Mouse (Mus musculus) thymus, adult 2 months (tissue): ENCODE measurements around the gene Slc12a8. TPM values are rescaled to one million over a fixed set of nuclear protein-coding genes. Genes with fewer than 3 reads are reported as not detected.

ENCODE experiments used
- DNase-seq: peaks from one replicate; pipeline ENCODE4 v3.0.0; 2021
- H3K27ac ChIP-seq: fragments of 200-500 bp; 2 replicates; pipeline ENCODE4 v1.5.1; 2012; ENCODE audit warnings: low read length, control low read depth; ENCODE audit not compliant: control insufficient read depth, insufficient read depth
- H3K27me3 ChIP-seq: fragments of 200-500 bp; 2 replicates; pipeline ENCODE4 v1.6.1; 2012; ENCODE audit warnings: mild to moderate bottlenecking, low read length, moderate library complexity, mixed read lengths; ENCODE audit not compliant: control insufficient read depth, insufficient read depth
- H3K36me3 ChIP-seq: fragments of 200-500 bp; 2 replicates; pipeline ENCODE4 v1.6.1; 2012; ENCODE audit warnings: mild to moderate bottlenecking, low read length, moderate library complexity; ENCODE audit not compliant: control insufficient read depth, insufficient read depth
- H3K4me1 ChIP-seq: fragments of 200-500 bp; replicated peaks from 2 replicates; pipeline ENCODE4 v1.6.1; 2012; ENCODE audit warnings: low read length; ENCODE audit not compliant: control insufficient read depth, insufficient read depth
- H3K4me3 ChIP-seq: fragments of 200-500 bp; 2 replicates; pipeline ENCODE4 v1.5.1; 2012; ENCODE audit warnings: mild to moderate bottlenecking, low read length, control low read depth, moderate library complexity; ENCODE audit not compliant: control insufficient read depth, insufficient read depth
- CTCF ChIP-seq: fragments of 200-500 bp; IDR thresholded peaks from 2 replicates; pipeline ENCODE4 v1.5.1; 2012; ENCODE audit warnings: mild to moderate bottlenecking, control low read depth, low read length, moderate library complexity, borderline replicate concordance; ENCODE audit not compliant: control insufficient read depth, poor library complexity, insufficient read depth; ENCODE audit errors: extremely low read depth
- POLR2A ChIP-seq: fragments of 200-500 bp; IDR thresholded peaks from 2 replicates; pipeline ENCODE4 v1.6.1; 2012; ENCODE audit warnings: mild to moderate bottlenecking, low read length, control low read depth, moderate library complexity; ENCODE audit not compliant: control insufficient read depth, poor library complexity, insufficient read depth; ENCODE audit errors: extremely low read depth
- WGBS: fragments of 180-500 bp; shearing (Covaris S2); methylation state at CpG from one replicate; pipeline ENCODE4 v1.1.7; 2018; 5-methylcytosine and 5-hydroxymethylcytosine counted together
- polyA plus RNA-seq: library from polyadenylated mRNA; depleted of rRNA; stranded (reverse); fragments of >200 nt; gene quantifications from 2 replicates; pipeline ENCODE4 v1.2.3, GENCODE M21; 2012

The Slc12a8 gene
- polyA plus RNA-seq, 1 experiment: 0.51 TPM

DNA sequence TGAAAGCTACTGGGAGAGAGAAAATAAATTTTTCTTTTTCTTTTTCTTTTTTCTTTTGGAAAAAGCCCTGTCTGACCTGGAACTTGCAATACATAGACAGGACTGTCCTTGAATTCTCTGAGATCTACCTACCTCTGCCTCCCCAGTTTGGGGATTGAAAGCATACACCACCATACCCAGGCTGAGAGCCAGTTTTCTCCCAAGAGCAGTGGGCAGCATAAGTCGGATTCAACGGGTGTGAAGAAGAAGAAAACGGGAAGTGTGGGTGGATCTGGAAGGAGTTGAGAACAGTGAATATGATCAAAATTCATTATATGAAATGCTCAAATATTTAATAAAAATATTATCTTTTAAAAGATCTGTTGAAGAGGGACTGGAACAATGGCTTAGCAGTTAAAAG lies 138.3 kb downstream of the Slc12a8 start:
- Histone ChIP-seq H3K4me3 (no peak overlapping the region), H3K27ac (no peak overlapping the region), H3K27me3 (no peaks in the 10 kb centered on the region), H3K36me3 (no peaks in the 10 kb centered on the region), H3K4me1 (no peaks in the 10 kb centered on the region)
- TF ChIP-seq POLR2A: no peak
- TF ChIP-seq CTCF: no peak
- no peak for DNase-seq
- 93% methylated on average over 3 of the region's 3 CpGs for WGBS

DNA sequence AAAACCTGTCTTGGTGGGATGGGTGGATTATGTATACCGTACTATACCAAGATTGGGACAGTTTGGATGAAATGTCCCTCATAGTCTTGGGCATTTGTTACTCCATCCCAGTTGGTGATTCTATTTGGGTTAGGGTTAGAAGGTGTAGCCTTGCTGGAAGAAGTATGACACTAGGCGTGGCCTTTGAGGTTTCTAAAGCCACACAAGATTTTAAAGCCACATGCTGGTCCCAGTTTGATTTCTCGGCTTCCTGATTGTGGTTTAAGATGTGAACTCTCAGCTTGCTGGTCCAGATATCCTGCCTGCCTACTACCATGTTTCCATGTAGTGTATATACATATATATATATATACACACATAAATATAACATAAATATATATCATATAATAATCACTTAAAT lies 140.1 kb downstream of the Slc12a8 start:
- no peak for TF ChIP-seq POLR2A
- TF ChIP-seq CTCF: no peak
- 36% methylated on average over 3 of the region's 3 CpGs for WGBS
- no peaks in the 10 kb centered on the region for H3K4me1 ChIP-seq
- H3K27ac ChIP-seq: no peak overlapping the region
- no peak overlapping the region for H3K4me3 ChIP-seq
- H3K36me3 ChIP-seq: no peaks in the 10 kb centered on the region
- no peaks in the 10 kb centered on the region for H3K27me3 ChIP-seq
- no peak for DNase-seq

DNA sequence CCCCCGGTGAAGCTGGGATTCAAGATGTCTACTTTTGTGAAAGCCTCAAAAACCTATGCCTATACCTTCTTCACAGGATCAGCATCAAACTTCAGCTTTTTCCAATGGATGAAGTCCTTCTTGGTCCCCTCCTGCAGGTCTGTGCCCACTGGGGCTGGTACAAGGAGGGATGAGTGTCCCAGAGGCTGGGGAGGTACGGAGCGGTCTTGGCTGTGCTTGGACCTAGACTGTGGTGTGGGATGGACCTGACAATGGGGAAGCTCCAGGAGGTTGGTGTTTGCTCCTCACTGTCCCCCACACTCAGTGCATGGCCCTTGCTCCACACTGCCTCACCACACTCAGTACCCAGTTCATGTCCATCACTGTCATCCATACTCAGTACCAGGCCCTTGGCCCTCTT lies 141.0 kb downstream of the Slc12a8 start:
- no peak for DNase-seq
- no peaks in the 10 kb centered on the region for H3K36me3 ChIP-seq
- 97% methylated on average over 3 of the region's 3 CpGs for WGBS
- no peak for TF ChIP-seq POLR2A
- TF ChIP-seq CTCF: no peak
- no peaks in the 10 kb centered on the region for H3K4me1 ChIP-seq
- H3K4me3 ChIP-seq: no peak overlapping the region
- no peaks in the 10 kb centered on the region for H3K27me3 ChIP-seq
- no peak overlapping the region for H3K27ac ChIP-seq

DNA sequence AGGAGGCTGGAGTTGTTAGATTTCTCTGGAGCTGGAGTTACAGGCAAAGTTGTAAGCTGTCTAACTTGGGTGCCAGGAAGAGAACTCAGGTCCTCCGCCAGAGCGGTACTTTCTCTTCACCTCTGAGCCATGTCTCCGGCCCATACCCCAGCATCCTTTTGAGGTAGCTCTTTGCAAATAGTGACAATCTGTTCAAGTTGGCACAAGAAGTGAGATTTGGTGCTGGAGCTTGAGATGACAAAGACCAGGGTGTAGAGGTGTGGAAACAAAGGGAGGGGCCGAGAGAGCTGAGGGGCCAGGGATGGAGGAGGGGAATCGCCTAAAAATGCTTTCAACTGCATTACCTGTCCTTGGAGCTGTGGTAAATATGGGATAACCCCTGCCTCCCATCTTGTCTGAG lies 142.4 kb downstream of the Slc12a8 start:
- DNase-seq: no peak
- H3K4me1 ChIP-seq: no peaks in the 10 kb centered on the region
- H3K27me3 ChIP-seq: no peaks in the 10 kb centered on the region
- H3K27ac ChIP-seq: no peak overlapping the region
- no peak overlapping the region for H3K4me3 ChIP-seq
- WGBS: 98% methylated on average over 5 of the region's 5 CpGs
- no peaks in the 10 kb centered on the region for H3K36me3 ChIP-seq
- no peak for TF ChIP-seq CTCF
- no peak for TF ChIP-seq POLR2A

DNA sequence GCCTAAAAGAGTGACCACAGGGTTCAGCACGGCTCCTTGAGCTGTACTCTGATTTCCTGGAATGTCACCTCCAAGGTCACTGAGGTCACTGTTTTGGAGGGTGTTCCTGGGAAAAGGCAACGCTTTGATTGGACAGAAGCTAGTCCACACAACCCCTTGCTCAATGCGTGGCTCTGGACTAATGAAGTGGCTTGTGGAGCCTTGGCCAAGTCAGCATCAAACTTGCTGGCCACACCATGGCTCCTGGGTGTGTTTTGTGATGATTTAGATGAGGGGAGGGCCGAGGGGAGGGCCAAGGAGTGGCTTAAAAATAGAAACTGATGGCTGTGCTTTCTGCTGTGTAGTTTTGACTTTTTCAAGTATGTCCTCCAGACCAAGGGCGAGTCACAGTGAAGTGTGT lies 143.0 kb downstream of the Slc12a8 start:
- TF ChIP-seq POLR2A (no peak), CTCF (no peak)
- DNase-seq: no peak
- 82% methylated on average over 5 of the region's 5 CpGs for WGBS
- Histone ChIP-seq H3K27ac (no peak overlapping the region), H3K36me3 (no peaks in the 10 kb centered on the region), H3K4me1 (no peaks in the 10 kb centered on the region), H3K27me3 (no peaks in the 10 kb centered on the region), H3K4me3 (no peak overlapping the region)

DNA sequence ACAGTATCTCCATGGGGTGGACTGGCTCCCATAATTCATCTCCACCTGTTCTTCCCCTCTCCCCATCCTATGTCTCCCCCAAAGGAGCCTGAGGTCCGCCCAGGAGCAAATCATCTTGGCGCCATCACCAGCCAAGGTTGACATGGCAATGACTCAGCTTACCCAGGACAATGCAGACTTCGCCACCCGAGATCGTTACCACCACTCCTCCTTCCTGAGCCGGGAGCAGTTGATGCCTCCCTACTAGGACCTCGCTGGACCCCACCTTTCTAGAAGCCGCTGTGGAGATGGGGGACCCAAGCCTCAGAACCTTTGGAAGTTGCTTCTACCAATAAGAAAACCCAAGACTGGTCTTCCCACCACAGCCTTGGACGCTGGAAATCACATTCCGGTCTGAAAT lies 145.7 kb downstream of the Slc12a8 start:
- WGBS: 96% methylated on average over 10 of the region's 10 CpGs
- Histone ChIP-seq H3K36me3 (no peaks in the 10 kb centered on the region), H3K27ac (no peak overlapping the region), H3K4me1 (no peaks in the 10 kb centered on the region), H3K27me3 (no peaks in the 10 kb centered on the region), H3K4me3 (no peak overlapping the region)
- DNase-seq: no peak
- TF ChIP-seq CTCF (no peak), POLR2A (no peak)

DNA sequence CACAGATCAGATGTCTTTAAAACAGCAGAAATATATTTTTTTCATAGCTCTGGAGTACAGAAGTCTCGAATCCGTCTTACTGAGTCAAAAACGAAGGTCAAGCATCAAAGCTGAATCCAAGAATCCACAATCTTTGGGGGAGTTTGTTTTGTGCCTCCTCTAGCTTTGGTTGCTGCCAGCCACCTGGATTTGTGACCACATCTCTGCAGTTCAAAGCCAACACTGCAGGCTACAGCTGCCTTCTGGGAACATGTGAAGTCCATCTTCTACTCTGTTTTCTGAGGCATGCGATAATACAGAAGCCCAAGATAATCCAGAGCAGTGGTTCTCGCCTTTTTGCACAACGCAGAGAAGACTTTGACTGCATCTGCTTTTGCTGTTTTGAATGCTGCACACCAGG lies 149.1 kb downstream of the Slc12a8 start:
- WGBS: 87% methylated on average over 6 of the region's 6 CpGs
- TF ChIP-seq POLR2A (no peak), CTCF (no peak)
- Histone ChIP-seq H3K4me3 (no peak overlapping the region), H3K36me3 (no peaks in the 10 kb centered on the region), H3K27me3 (no peaks in the 10 kb centered on the region), H3K27ac (no peak overlapping the region), H3K4me1 (no peaks in the 10 kb centered on the region)
- no peak for DNase-seq

DNA sequence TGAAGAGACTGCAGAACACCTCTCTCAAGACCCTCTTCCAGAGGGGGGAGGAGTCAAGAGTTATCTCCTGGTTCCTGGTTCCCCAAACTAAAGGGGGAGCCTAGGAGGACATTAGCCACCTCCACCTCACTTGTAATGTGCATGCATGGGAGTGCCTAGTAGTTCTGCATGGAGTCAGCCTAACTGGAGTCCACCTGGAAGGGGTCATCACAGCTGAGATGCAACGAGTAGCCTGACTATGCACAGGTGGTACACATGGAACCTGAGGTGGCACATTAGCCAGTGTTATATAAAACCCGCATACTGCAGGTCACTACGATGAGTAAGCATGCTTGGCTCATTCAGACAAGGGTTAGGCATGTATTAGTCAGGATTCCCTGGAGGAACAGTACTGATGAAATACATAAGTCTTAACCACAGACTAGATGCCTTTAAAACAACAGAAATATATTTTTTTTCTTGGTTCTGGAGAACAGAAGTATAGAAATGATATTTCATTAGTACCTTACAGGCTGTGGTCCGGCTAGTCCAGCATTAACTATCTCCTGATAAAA lies 149.9 kb downstream of the Slc12a8 start:
- no peak for DNase-seq
- TF ChIP-seq POLR2A (no peak), CTCF (no peak)

More for the DNA sequence above, 149.9 kb downstream of the Slc12a8 start:
- Histone ChIP-seq H3K27me3 (no peaks in the 10 kb centered on the region), H3K4me3 (no peak overlapping the region), H3K4me1 (no peaks in the 10 kb centered on the region), H3K36me3 (no peaks in the 10 kb centered on the region), H3K27ac (no peak overlapping the region)
- WGBS: 94% methylated on average over 4 of the region's 4 CpGs
